Mouse (Mus musculus) CH12.LX (cell line): Measurements from ENCODE around the gene Smyd3. TPM values are rescaled to one million over a fixed set of nuclear protein-coding genes. Genes with fewer than 3 reads are reported as not detected.

Experiments
- DNase-seq: peaks from one replicate; pipeline ENCODE4 v3.0.0-alpha.2; 2013; ENCODE audit errors: extremely low read depth
- H3K27ac ChIP-seq: 2 replicates; pipeline ENCODE4 v1.5.1; 2012; ENCODE audit warnings: low read depth, mild to moderate bottlenecking, control low read depth, moderate library complexity; ENCODE audit not compliant: insufficient read depth
- H3K27me3 ChIP-seq: replicated peaks from 2 replicates; pipeline ENCODE3; 2012; ENCODE audit warnings: inconsistent platforms
- H3K36me3 ChIP-seq, 2 experiments: replicated peaks in 1 of 2; 2 replicates each; pipeline versions ENCODE3 to v1.6.1; 2012; ENCODE audit warnings: inconsistent platforms in 1 of 2, low read length in 1 of 2, mild to moderate bottlenecking in 1 of 2, mixed read lengths in 1 of 2, moderate library complexity in 1 of 2; ENCODE audit not compliant: control insufficient read depth in 1 of 2, insufficient read depth in 1 of 2
- H3K4me1 ChIP-seq, 2 experiments: 2 replicates each; pipeline ENCODE4 v1.6.1; 2012; ENCODE audit warnings: inconsistent platforms in 1 of 2, moderate library complexity in 1 of 2; ENCODE audit not compliant: insufficient read depth in 2 of 2, control insufficient read depth in 1 of 2
- H3K4me2 ChIP-seq: 2 replicates; pipeline ENCODE4 v1.6.1; 2012; ENCODE audit warnings: low read depth, mild to moderate bottlenecking, control low read depth; ENCODE audit not compliant: poor library complexity, insufficient read depth, severe bottlenecking
- H3K4me3 ChIP-seq, 3 experiments: fragments of 150-350 bp in 1 of 3; sonication (generic) in 1 of 3; replicated peaks in 1 of 3; 2 replicates each; pipeline versions ENCODE3 to v1.5.1; 2011 to 2012; ENCODE audit warnings: low read depth in 2 of 3, low read length in 2 of 3, mild to moderate bottlenecking in 2 of 3, moderate library complexity in 2 of 3, control low read depth in 1 of 3, improper control_type of control experiment in 1 of 3, inconsistent platforms in 1 of 3, mixed read lengths in 1 of 3; ENCODE audit not compliant: poor library complexity in 1 of 3
- H3K79me2 ChIP-seq: replicated peaks from 2 replicates; pipeline ENCODE4 v1.6.1; 2012; ENCODE audit warnings: mild to moderate bottlenecking, moderate library complexity; ENCODE audit not compliant: control insufficient read depth, poor library complexity, insufficient read depth, severe bottlenecking; ENCODE audit errors: extremely low read depth
- H3K9ac ChIP-seq: 2 replicates; pipeline ENCODE4 v1.6.1; 2012; ENCODE audit warnings: low read depth, mild to moderate bottlenecking, control low read depth, moderate library complexity; ENCODE audit not compliant: insufficient read depth
- H3K9me3 ChIP-seq: replicated peaks from 2 replicates; pipeline ENCODE3; 2012; ENCODE audit warnings: low read length, inconsistent platforms, mixed read lengths
- CHD1 ChIP-seq: IDR thresholded peaks from 2 replicates; pipeline ENCODE4 v1.6.1; 2012; ENCODE audit warnings: low read depth, low read length, improper control_type of control experiment, inconsistent platforms
- CHD2 ChIP-seq: IDR thresholded peaks from 2 replicates; pipeline ENCODE4 v1.6.1; 2011; ENCODE audit warnings: low read length, improper control_type of control experiment
- CTCF ChIP-seq, 2 experiments: IDR thresholded peaks in 1 of 2; conservative IDR thresholded peaks in 1 of 2; 2 replicates each; pipeline ENCODE4 v1.5.1; 2011 to 2012; ENCODE audit warnings: low read depth in 2 of 2, low read length in 2 of 2, improper control_type of control experiment in 1 of 2, inconsistent platforms in 1 of 2, mild to moderate bottlenecking in 1 of 2, moderate library complexity in 1 of 2
- ETS1 ChIP-seq: conservative IDR thresholded peaks from 2 replicates; pipeline ENCODE4 v1.6.1; 2012; ENCODE audit warnings: low read depth, mild to moderate bottlenecking, inconsistent platforms, low read length, improper control_type of control experiment, moderate library complexity
- HCFC1 ChIP-seq: IDR thresholded peaks from 2 replicates; pipeline ENCODE4 v1.6.1; 2012; ENCODE audit warnings: low read depth, mild to moderate bottlenecking, inconsistent platforms, low read length, improper control_type of control experiment
- IRF4 ChIP-seq: IDR thresholded peaks from 2 replicates; pipeline ENCODE4 v1.6.1; 2014; ENCODE audit warnings: low read depth, mild to moderate bottlenecking, inconsistent platforms, low read length, improper control_type of control experiment
- JUND ChIP-seq: conservative IDR thresholded peaks from 2 replicates; pipeline ENCODE4 v1.6.1; 2011; ENCODE audit warnings: low read depth, low read length, improper control_type of control experiment
- MXI1 ChIP-seq: IDR thresholded peaks from 2 replicates; pipeline ENCODE4 v1.6.1; 2011; ENCODE audit warnings: mild to moderate bottlenecking, low read depth, low read length, improper control_type of control experiment
- MYC ChIP-seq: IDR thresholded peaks from 2 replicates; pipeline ENCODE4 v1.6.1; 2011; ENCODE audit warnings: low read depth, mild to moderate bottlenecking, improper control_type of control experiment, low read length
- NELFE ChIP-seq: IDR thresholded peaks from 2 replicates; pipeline ENCODE4 v1.6.1; 2011; ENCODE audit warnings: low read depth, low read length, improper control_type of control experiment
- PAX5 ChIP-seq: IDR thresholded peaks from 2 replicates; pipeline ENCODE4 v1.6.1; 2012; ENCODE audit warnings: low read length, inconsistent platforms, mixed read lengths
- POLR2A ChIP-seq: IDR thresholded peaks from 2 replicates; pipeline ENCODE4 v1.6.1; 2011; ENCODE audit warnings: low read depth, mild to moderate bottlenecking, improper control_type of control experiment, low read length
- RAD21 ChIP-seq: IDR thresholded peaks from 2 replicates; pipeline ENCODE4 v1.6.1; 2011; ENCODE audit warnings: low read depth, mild to moderate bottlenecking, low read length, improper control_type of control experiment, moderate library complexity
- SIN3A ChIP-seq: IDR thresholded peaks from 2 replicates; pipeline ENCODE4 v1.6.1; 2012; ENCODE audit warnings: low read length, improper control_type of control experiment, inconsistent platforms
- SMC3 ChIP-seq: IDR thresholded peaks from 2 replicates; pipeline ENCODE4 v1.6.1; 2011; ENCODE audit warnings: low read depth, low read length, improper control_type of control experiment
- TCF12 ChIP-seq: IDR thresholded peaks from 2 replicates; pipeline ENCODE4 v1.6.1; 2014; ENCODE audit warnings: low read depth, mild to moderate bottlenecking, inconsistent platforms, low read length, improper control_type of control experiment
- UBTF ChIP-seq: IDR thresholded peaks from 2 replicates; pipeline ENCODE4 v1.6.1; 2012; ENCODE audit warnings: low read depth, mild to moderate bottlenecking, inconsistent platforms, low read length, improper control_type of control experiment, moderate library complexity
- USF1 ChIP-seq: IDR thresholded peaks from 2 replicates; pipeline ENCODE4 v1.6.1; 2014; ENCODE audit warnings: low read depth, mild to moderate bottlenecking, inconsistent platforms, low read length, improper control_type of control experiment
- ZC3H11A ChIP-seq: IDR thresholded peaks from 2 replicates; pipeline ENCODE4 v1.6.1; 2012; ENCODE audit warnings: low read depth, mild to moderate bottlenecking, inconsistent platforms, low read length, improper control_type of control experiment
- ZKSCAN1 ChIP-seq: IDR thresholded peaks from 2 replicates; pipeline ENCODE4 v1.6.1; 2012; ENCODE audit warnings: low read depth, inconsistent platforms, low read length, improper control_type of control experiment, borderline replicate concordance
- ZMIZ1 ChIP-seq: IDR thresholded peaks from 2 replicates; pipeline ENCODE4 v1.6.1; 2012; ENCODE audit warnings: low read depth, mild to moderate bottlenecking, inconsistent platforms, low read length, improper control_type of control experiment
- dilution Hi-C: fragments of 300-500 bp; cut with MboI; formaldehyde crosslinking; loops from 2 replicates; pipeline ENCODE4 v1.14.3; 2020; ENCODE audit warnings: low sequenced_read_pairs; ENCODE audit not compliant: extremely low pct_unique_long_range_greater_than_20kb, extremely low pct_ligation_motif_present
- in situ Hi-C: fragments of 300-500 bp; cut with MboI; formaldehyde crosslinking; loops from 3 replicates; pipeline ENCODE4 v1.14.3; 2019; ENCODE audit warnings: low sequenced_read_pairs, low pct_ligation_motif_present, low pct_unique_long_range_greater_than_20kb, mixed read lengths
- polyA plus RNA-seq: library from polyadenylated mRNA; unstranded; fragments of >175 nt; gene quantifications from 2 replicates; pipeline ENCODE4 v1.2.1, GENCODE M21; 2012; ENCODE audit warnings: low read depth; ENCODE audit not compliant: insufficient read length
- total RNA-seq, 2 experiments: library from RNA; depleted of rRNA; stranded (reverse); fragments of 300-350 nt in 1 of 2; fragments of >200 nt in 1 of 2; gene quantifications; 2 replicates each; pipeline ENCODE4 v1.2.3; 2012 to 2014

The Smyd3 gene
- total and polyA plus RNA-seq, 3 experiments: 11.4 to 12.5 (median 11.8) TPM

GRCm38 (mm10) chr1:179003406-179004132, 514.3 kb downstream of the Smyd3 start:
- no peak overlapping the region for H3K4me3 ChIP-seq
- H3K27ac ChIP-seq: no peak overlapping the region
- peaks cover 0 to 6% of the 10 kb centered on the region in 2 experiments; a peak in 1 of 4 replicates for H3K4me1 ChIP-seq
- TF ChIP-seq POLR2A: no peak
- TF ChIP-seq HCFC1: no peak
- TF ChIP-seq TCF12: no peak
- TF ChIP-seq USF1: no peak
- TF ChIP-seq CHD2: no peak
- no peak for TF ChIP-seq CHD1
- no peak for TF ChIP-seq MYC
- no peak for TF ChIP-seq IRF4
- no peak for TF ChIP-seq SMC3
- TF ChIP-seq UBTF: no peak
- no peak for DNase-seq
- H3K27me3 ChIP-seq: no peaks in the 10 kb centered on the region
- H3K9me3 ChIP-seq: no peaks in the 10 kb centered on the region
- no peak overlapping the region for H3K4me2 ChIP-seq
- H3K9ac ChIP-seq: no peak overlapping the region
- dilution Hi-C loops (no loop called here), in situ Hi-C loops (no loop called here)
- H3K79me2 ChIP-seq: no peaks in the 10 kb centered on the region
- H3K36me3 ChIP-seq: no peaks in the 10 kb centered on the region

GRCm38 (mm10) chr1:178999876-179000528, 517.8 kb downstream of the Smyd3 start:
- Histone ChIP-seq H3K27ac (no peak overlapping the region), H3K4me2 (no peak overlapping the region), H3K36me3 (peaks cover 0 to under 1% of the 10 kb centered on the region in 2 experiments), H3K9ac (no peak overlapping the region), H3K4me1 (peaks cover 0 to 6% of the 10 kb centered on the region in 2 experiments; a peak in 1 of 4 replicates), H3K4me3 (no peak overlapping the region), H3K27me3 (no peaks in the 10 kb centered on the region), H3K9me3 (no peaks in the 10 kb centered on the region), H3K79me2 (no peaks in the 10 kb centered on the region)
- no peak for TF ChIP-seq CTCF (conservative IDR thresholded peaks at IDR 0.05 in 1 of 2, IDR thresholded peaks at IDR 0.05 in 1 of 2; ENCODE audit: low read depth in 2 of 2, low read length in 2 of 2)
- no peak for TF ChIP-seq ETS1
- in situ Hi-C loops: no loop called here
- no peak for DNase-seq
- dilution Hi-C loops: no loop called here

- peaks cover 0 to 6% of the 10 kb centered on the region in 2 experiments; a peak in 1 of 4 replicates for H3K4me1 ChIP-seq
- no peak overlapping the region for H3K4me2 ChIP-seq
- DNase-seq: no peak
- peaks cover 0 to 3% of the 10 kb centered on the region in 2 experiments for H3K36me3 ChIP-seq
- no peaks in the 10 kb centered on the region for H3K9me3 ChIP-seq
- TF ChIP-seq NELFE (no peak), PAX5 (no peak), SIN3A (no peak), JUND (no peak), ZKSCAN1 (no peak), USF1 (no peak), MXI1 (no peak), ZMIZ1 (no peak), RAD21 (no peak), CTCF (conservative IDR thresholded peaks at IDR 0.05 in 1 of 2, IDR thresholded peaks at IDR 0.05 in 1 of 2; ENCODE audit: low read depth in 2 of 2, low read length in 2 of 2) (no peak), ZC3H11A (no peak), IRF4 (no peak), MYC (no peak)
- H3K27me3 ChIP-seq: no peaks in the 10 kb centered on the region
- no peaks in the 10 kb centered on the region for H3K79me2 ChIP-seq
- no peak overlapping the region for H3K9ac ChIP-seq
- in situ Hi-C loops (no loop called here), dilution Hi-C loops (no loop called here)
- H3K27ac ChIP-seq: no peak overlapping the region
- H3K4me3 ChIP-seq: no peak overlapping the region
These were observed 520.0 kb downstream of the Smyd3 start for GRCm38 (mm10) chr1:178997870-178998269.
